Mouse (Mus musculus): ENCODE measurements around the gene Ppp1r3d. TPM values are rescaled to one million over a fixed set of nuclear protein-coding genes. Genes with fewer than 3 reads are reported as not detected.

Gene Ppp1r3d
- 0.34 TPM for polyA plus RNA-seq (2017; shearing (Covaris generic))

DNA sequence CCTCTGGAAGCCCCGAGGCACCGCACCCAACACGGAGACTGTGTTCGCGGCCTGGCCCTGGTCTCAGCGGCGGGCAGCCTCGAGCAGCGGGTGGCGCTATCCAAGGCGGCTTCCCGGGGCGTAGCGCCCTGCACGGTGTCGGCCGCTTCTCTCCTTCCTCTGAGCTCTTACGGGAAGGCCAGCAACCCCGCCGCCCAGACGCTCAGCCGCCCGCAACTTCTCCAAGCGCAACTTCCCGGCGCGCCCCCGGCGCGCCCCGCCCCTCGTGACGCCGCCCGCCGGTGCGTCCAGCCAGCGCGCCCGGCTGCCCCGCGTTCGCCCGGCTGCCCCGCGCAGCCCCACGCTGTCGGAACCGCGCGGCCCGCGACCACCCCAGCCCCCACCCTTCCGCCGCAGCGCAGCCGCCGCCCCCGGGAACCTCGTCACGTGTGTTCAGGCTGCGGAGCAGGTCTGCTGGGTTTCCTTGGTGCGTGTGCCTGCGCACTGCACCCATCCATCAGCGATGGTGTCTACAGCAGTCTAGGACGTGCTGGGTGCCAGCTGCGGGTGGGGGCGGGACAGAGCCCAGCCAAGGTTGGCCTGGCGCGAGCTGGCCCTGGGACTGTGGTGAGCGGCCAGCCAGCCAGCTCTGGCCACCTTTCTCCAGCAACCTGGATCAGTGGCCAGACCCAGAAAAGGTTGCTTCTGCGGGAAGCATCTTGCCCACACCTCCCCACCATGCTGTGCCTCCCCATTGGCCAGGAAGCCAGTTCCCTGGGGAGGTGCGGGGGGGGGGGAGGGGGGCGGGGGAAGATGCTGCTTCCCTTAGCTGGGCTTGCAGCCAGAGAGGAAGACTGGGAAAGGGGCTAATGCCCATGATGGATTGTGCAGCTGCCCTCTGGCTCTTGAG lies at the start of gene Ppp1r3d, which contains the start of gene Fam217b:
Gene Ppp1r3d (minus strand): TSS at position 212 of the 889 bp plus-strand sequence.
Gene Fam217b (plus strand): TSS at position 264 of the 889 bp plus-strand sequence.

GRCm38 (mm10) chr2:178430231-178430630 lies 16.0 kb upstream of the Ppp1r3d start, which contains the start of gene Cdh26:
TSS of gene Cdh26 (plus strand) at chr2:178430531.

DNA sequence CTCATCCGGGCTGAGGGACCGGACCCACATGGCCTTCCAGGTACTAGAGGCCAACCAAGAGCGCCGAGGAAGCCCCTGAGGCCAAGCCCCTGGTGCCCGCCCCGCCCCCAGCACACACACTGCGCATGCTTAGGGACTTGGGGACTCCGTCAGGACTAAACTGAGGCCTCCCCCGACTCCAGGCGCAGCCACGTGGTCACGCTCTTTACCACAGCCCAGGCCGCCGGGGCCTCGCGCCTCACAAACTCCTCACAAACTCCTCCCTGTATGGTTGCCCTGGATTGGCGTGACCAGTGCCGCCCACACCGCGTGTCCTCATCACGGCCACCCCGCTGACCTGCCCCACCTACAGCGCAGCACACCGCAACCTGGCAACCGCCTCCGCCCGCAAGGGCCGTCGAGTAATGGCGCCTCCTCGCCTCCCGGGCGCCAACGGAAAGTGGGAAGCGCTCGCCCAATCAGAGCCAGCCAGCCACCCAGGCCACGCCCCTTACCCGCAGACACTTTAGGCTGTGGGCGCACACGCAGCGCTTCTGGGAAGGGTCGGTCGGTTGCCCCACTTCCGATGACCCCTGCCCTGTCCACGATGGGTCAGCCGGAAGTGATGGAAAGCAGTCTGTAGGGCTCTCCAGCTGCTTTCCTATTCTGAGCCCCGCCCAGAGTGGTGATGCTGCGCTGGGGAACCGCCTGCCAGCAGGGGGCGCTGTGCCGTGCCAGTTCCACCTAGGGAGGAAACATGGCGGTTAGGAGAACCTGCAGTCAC lies 7.0 kb downstream of the Ppp1r3d start, which contains the start of gene Sycp2:
Gene Sycp2 (minus strand): TSS at position 633 of the 763 bp plus-strand sequence.

Other genes starting within 250 kb of the Ppp1r3d start
- not detected for gene Sycp2, start 6.8 kb downstream of the Ppp1r3d start, polyA plus RNA-seq (2017; shearing (Covaris generic))
- gene Fam217b, start 52 bp upstream of the Ppp1r3d start, polyA plus RNA-seq (2017; shearing (Covaris generic)): not detected
- not detected for gene Cdh26, start 16.1 kb upstream of the Ppp1r3d start, polyA plus RNA-seq (2017; shearing (Covaris generic))